Mouse (Mus musculus) MEL (cell line): ENCODE measurements at regions not wholly inside any gene's neighbourhood (a gene's known extent, or its start where the extent isn't known, plus 50 kb on each side); places are given as distances from the start of the nearest gene placed in this dataset.

Experiments used
- DNase-seq: peaks from one replicate; pipeline ENCODE4 v3.0.0; 2011; ENCODE audit warnings: low read depth, low spot score
- H3K27ac ChIP-seq: 2 replicates; pipeline ENCODE4 v1.5.1; 2012; ENCODE audit warnings: low read depth, mild to moderate bottlenecking, control low read depth, low read length, moderate library complexity; ENCODE audit not compliant: control insufficient read depth
- H3K27me3 ChIP-seq, 2 experiments: fragments of 150-350 bp in 1 of 2; sonication (generic) in 1 of 2; 2 replicates each; pipeline ENCODE4 v1.6.1; 2012; ENCODE audit warnings: low read length in 2 of 2, mild to moderate bottlenecking in 2 of 2, improper control_type of control experiment in 1 of 2, moderate library complexity in 1 of 2; ENCODE audit not compliant: insufficient read depth in 2 of 2, control insufficient read depth in 1 of 2
- H3K36me3 ChIP-seq, 2 experiments: 2 replicates each; pipeline ENCODE4 v1.6.1; 2012 to 2014; ENCODE audit warnings: low read length in 2 of 2, improper control_type of control experiment in 1 of 2, inconsistent platforms in 1 of 2, mild to moderate bottlenecking in 1 of 2; ENCODE audit not compliant: insufficient read depth in 2 of 2, control insufficient read depth in 1 of 2
- H3K4me1 ChIP-seq, 2 experiments: fragments of 150-350 bp in 1 of 2; sonication (generic) in 1 of 2; 2 replicates each; pipeline ENCODE4 v1.6.1; 2012; ENCODE audit warnings: low read length in 2 of 2, improper control_type of control experiment in 1 of 2, mild to moderate bottlenecking in 1 of 2; ENCODE audit not compliant: insufficient read depth in 2 of 2, control insufficient read depth in 1 of 2
- H3K4me3 ChIP-seq, 2 experiments: fragments of 150-350 bp in 1 of 2; sonication (generic) in 1 of 2; 2 replicates each; pipeline ENCODE4 v1.5.1; 2012; ENCODE audit warnings: low read depth in 2 of 2, low read length in 2 of 2, mild to moderate bottlenecking in 2 of 2, moderate library complexity in 2 of 2, control low read depth in 1 of 2, improper control_type of control experiment in 1 of 2; ENCODE audit not compliant: control insufficient read depth in 1 of 2, insufficient read depth in 1 of 2
- H3K79me2 ChIP-seq: 2 replicates; pipeline ENCODE4 v1.6.1; 2012; ENCODE audit warnings: mild to moderate bottlenecking, low read length, moderate library complexity; ENCODE audit not compliant: control insufficient read depth, poor library complexity, insufficient read depth
- H3K9ac ChIP-seq: 2 replicates; pipeline ENCODE4 v1.6.1; 2012; ENCODE audit warnings: low read depth, mild to moderate bottlenecking, control low read depth, low read length, moderate library complexity; ENCODE audit not compliant: control insufficient read depth, poor library complexity, severe bottlenecking
- H3K9me3 ChIP-seq: fragments of 150-350 bp; sonication (generic); replicated peaks from 2 replicates; pipeline ENCODE4 v1.6.1; 2012; ENCODE audit warnings: mild to moderate bottlenecking, low read length, improper control_type of control experiment, moderate library complexity; ENCODE audit not compliant: insufficient read depth
- BHLHE40 ChIP-seq: IDR thresholded peaks from 2 replicates; pipeline ENCODE4 v1.6.1; 2012; ENCODE audit warnings: low read depth, mild to moderate bottlenecking, inconsistent platforms, low read length, improper control_type of control experiment, borderline replicate concordance
- ELF1 ChIP-seq: IDR thresholded peaks from 2 replicates; pipeline ENCODE4 v1.6.1; 2014; ENCODE audit warnings: low read depth, mild to moderate bottlenecking, inconsistent platforms, low read length, improper control_type of control experiment, moderate library complexity
- ETS1 ChIP-seq: IDR thresholded peaks from 2 replicates; pipeline ENCODE4 v1.6.1; 2012; ENCODE audit warnings: low read depth, mild to moderate bottlenecking, inconsistent platforms, low read length, improper control_type of control experiment, moderate library complexity
- KAT2A ChIP-seq: conservative IDR thresholded peaks from 2 replicates; pipeline ENCODE4 v1.6.1; 2012; ENCODE audit warnings: low read depth, low read length, improper control_type of control experiment, inconsistent platforms
- MAX ChIP-seq: IDR thresholded peaks from 2 replicates; pipeline ENCODE4 v1.6.1; 2011; ENCODE audit warnings: low read length, improper control_type of control experiment
- MEF2A ChIP-seq: IDR thresholded peaks from 2 replicates; pipeline ENCODE4 v1.6.1; 2014; ENCODE audit warnings: low read depth, mild to moderate bottlenecking, inconsistent platforms, low read length, improper control_type of control experiment; ENCODE audit not compliant: poor library complexity, insufficient replicate concordance, severe bottlenecking; ENCODE audit errors: extremely low read depth
- MYB ChIP-seq: IDR thresholded peaks from 2 replicates; pipeline ENCODE4 v1.6.1; 2011; ENCODE audit warnings: mild to moderate bottlenecking, low read depth, low read length, improper control_type of control experiment
- MYC ChIP-seq: IDR thresholded peaks from 2 replicates; pipeline ENCODE4 v1.6.1; 2011; ENCODE audit warnings: low read depth, mild to moderate bottlenecking, low read length, improper control_type of control experiment, moderate library complexity
- NRF1 ChIP-seq: IDR thresholded peaks from 2 replicates; pipeline ENCODE4 v1.6.1; 2014; ENCODE audit warnings: low read depth, mild to moderate bottlenecking, inconsistent platforms, low read length, improper control_type of control experiment, moderate library complexity; ENCODE audit not compliant: poor library complexity, insufficient read depth, severe bottlenecking
- POLR2A ChIP-seq, 2 experiments: IDR thresholded peaks; 2 replicates each; pipeline ENCODE4 v1.6.1; 2011 to 2012; ENCODE audit warnings: low read length in 2 of 2, mild to moderate bottlenecking in 2 of 2, control low read depth in 1 of 2, improper control_type of control experiment in 1 of 2, low read depth in 1 of 2, moderate library complexity in 1 of 2; ENCODE audit not compliant: control insufficient read depth in 1 of 2, insufficient read depth in 1 of 2, poor library complexity in 1 of 2
- TBP ChIP-seq: IDR thresholded peaks from 2 replicates; pipeline ENCODE4 v1.8.0; 2011; ENCODE audit warnings: low read depth, low read length, improper control_type of control experiment
- TCF12 ChIP-seq: IDR thresholded peaks from 2 replicates; pipeline ENCODE4 v1.6.1; 2014; ENCODE audit warnings: low read depth, mild to moderate bottlenecking, inconsistent platforms, low read length, improper control_type of control experiment, moderate library complexity
- USF2 ChIP-seq, 2 experiments: IDR thresholded peaks; 2 replicates each; pipeline ENCODE4 v1.6.1; 2011 to 2012; ENCODE audit warnings: improper control_type of control experiment in 2 of 2, low read length in 2 of 2, borderline replicate concordance in 1 of 2, inconsistent platforms in 1 of 2, low read depth in 1 of 2, mild to moderate bottlenecking in 1 of 2; ENCODE audit not compliant: insufficient read depth in 1 of 2
- ZNF384 ChIP-seq: IDR thresholded peaks from 2 replicates; pipeline ENCODE4 v1.6.1; 2012; ENCODE audit warnings: low read depth, mild to moderate bottlenecking, inconsistent platforms, low read length, improper control_type of control experiment

GRCm38 (mm10) chr3:78412669-78413419, 873.5 kb downstream of the Rapgef2 start:
- Histone ChIP-seq H3K36me3 (no peaks in the 10 kb centered on the region), H3K4me1 (no peaks in the 10 kb centered on the region), H3K27ac (no peak overlapping the region), H3K9ac (no peak overlapping the region), H3K79me2 (no peaks in the 10 kb centered on the region), H3K27me3 (no peaks in the 10 kb centered on the region), H3K9me3 (no peaks in the 10 kb centered on the region), H3K4me3 (no peak overlapping the region)
- DNase-seq, result no peak
- TF ChIP-seq ETS1 (no peak), TBP (no peak), ZNF384 (no peak), MEF2A (no peak), ELF1 (no peak), MAX (no peak), TCF12 (no peak)

GRCm38 (mm10) chr3:78411395-78411794, 874.9 kb downstream of the Rapgef2 start:
- H3K4me3 ChIP-seq, result no peak overlapping the region
- no peaks in the 10 kb centered on the region for H3K36me3 ChIP-seq
- no peaks in the 10 kb centered on the region for H3K79me2 ChIP-seq
- TF ChIP-seq BHLHE40 (no peak), POLR2A (IDR thresholded peaks at IDR 0.05; ENCODE audit: control insufficient read depth in 1 of 2, insufficient read depth in 1 of 2, low read depth in 1 of 2, low read length in 2 of 2, poor library complexity in 1 of 2) (no peak), KAT2A (no peak), NRF1 (no peak), USF2 (IDR thresholded peaks at IDR 0.05; ENCODE audit: borderline replicate concordance in 1 of 2, insufficient read depth in 1 of 2, low read depth in 1 of 2, low read length in 2 of 2) (no peak), MYB (no peak), MYC (no peak), ELF1 (no peak)
- H3K9me3 ChIP-seq, result no peaks in the 10 kb centered on the region
- H3K9ac ChIP-seq, result no peak overlapping the region
- no peak for DNase-seq
- no peaks in the 10 kb centered on the region for H3K27me3 ChIP-seq
- H3K4me1 ChIP-seq, result no peaks in the 10 kb centered on the region
- H3K27ac ChIP-seq, result no peak overlapping the region
